Mouse (Mus musculus): Measurements from ENCODE around the gene Gm10309. TPM values are rescaled to one million over a fixed set of nuclear protein-coding genes. Genes with fewer than 3 reads are reported as not detected.
A peak's percentile ranks its signal among the peaks of the same experiment; 100 is the strongest.

Gm10309 gene
- total and polyA plus RNA-seq, 3 experiments: 0.17 to 0.53 TPM; not detected in 1

GRCm38 (mm10) chr17:86527298-86527697, 22.3 kb upstream of the Gm10309 start:
- H3K9me3 ChIP-seq (replicated peaks; ENCODE audit: low read length): no peaks in the 10 kb centered on the region
- in situ Hi-C loops (cut with MboI; ENCODE audit: low pct_ligation_motif_present, low pct_unique_long_range_greater_than_20kb, low sequenced_read_pairs): no loop called here
- dilution Hi-C loops (cut with MboI; ENCODE audit: extremely low pct_ligation_motif_present, extremely low pct_unique_long_range_greater_than_20kb, low sequenced_read_pairs): no loop called here

DNA sequence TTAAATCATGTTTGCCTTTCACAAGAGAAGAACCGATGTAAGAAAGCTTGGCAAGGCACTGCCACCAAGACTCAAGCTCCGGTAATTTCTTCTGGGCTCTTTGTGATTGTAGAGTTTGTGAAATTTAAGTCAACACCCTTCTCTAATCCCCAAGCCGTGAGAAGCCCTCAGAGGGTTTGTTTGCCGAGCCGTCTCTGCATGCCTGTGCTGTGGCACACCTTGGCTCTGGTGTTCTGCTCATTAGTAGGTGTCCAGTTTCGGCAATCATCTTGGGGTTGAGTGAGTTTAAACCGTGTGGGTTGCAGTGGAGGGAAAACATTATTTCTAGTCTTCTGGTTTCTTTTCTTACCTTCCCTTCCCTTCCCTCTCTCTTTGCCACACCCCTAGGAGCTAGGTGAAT, 21.0 kb upstream of the Gm10309 start:
- in situ Hi-C loops (cut with MboI; ENCODE audit: low pct_ligation_motif_present, low pct_unique_long_range_greater_than_20kb, low sequenced_read_pairs) (no loop called here), dilution Hi-C loops (cut with MboI; ENCODE audit: extremely low pct_ligation_motif_present, extremely low pct_unique_long_range_greater_than_20kb, low sequenced_read_pairs) (no loop called here)
- Histone ChIP-seq H3K27ac (ENCODE audit: insufficient read depth, low read depth) (no peak overlapping the region), H3K79me2 (replicated peaks; ENCODE audit: control insufficient read depth, extremely low read depth, insufficient read depth, poor library complexity, severe bottlenecking) (no peaks in the 10 kb centered on the region; the same call in 1 of the 2 replicates), H3K36me3 (replicated peaks in 1 of 2; ENCODE audit: control insufficient read depth in 1 of 2, insufficient read depth in 1 of 2, low read length in 1 of 2) (peaks cover 0 to 50% of the 10 kb centered on the region in 2 experiments), H3K4me2 (ENCODE audit: insufficient read depth, low read depth, poor library complexity, severe bottlenecking) (no peak overlapping the region), H3K9ac (ENCODE audit: insufficient read depth, low read depth) (no peak overlapping the region), H3K4me3 (replicated peaks in 1 of 3; ENCODE audit: low read depth in 2 of 3, low read length in 2 of 3, poor library complexity in 1 of 3) (no peak overlapping the region), H3K4me1 (ENCODE audit: control insufficient read depth in 1 of 2, insufficient read depth in 2 of 2) (peaks cover 6 to 40% of the 10 kb centered on the region in 2 experiments), H3K9me3 (replicated peaks; ENCODE audit: low read length) (no peaks in the 10 kb centered on the region), H3K27me3 (replicated peaks) (no peaks in the 10 kb centered on the region)
- no peak for TF ChIP-seq ETS1 (conservative IDR thresholded peaks at IDR 0.05; ENCODE audit: low read depth, low read length)
- no peak for TF ChIP-seq KAT2A (IDR thresholded peaks at IDR 0.05; ENCODE audit: insufficient replicate concordance, low read length)
- TF ChIP-seq SIN3A (IDR thresholded peaks at IDR 0.05; ENCODE audit: low read length): no peak
- TF ChIP-seq ZNF384 (IDR thresholded peaks at IDR 0.05; ENCODE audit: low read depth, low read length): no peak
- no peak for DNase-seq (ENCODE audit: extremely low read depth)

More at GRCm38 (mm10) chr17:86527298-86527697, 22.3 kb upstream of the Gm10309 start:
- H3K4me2 ChIP-seq (ENCODE audit: insufficient read depth, low read depth, poor library complexity, severe bottlenecking): no peak overlapping the region
- H3K36me3 ChIP-seq (replicated peaks in 1 of 2; ENCODE audit: control insufficient read depth in 1 of 2, insufficient read depth in 1 of 2, low read length in 1 of 2): peaks cover 0 to 45% of the 10 kb centered on the region in 2 experiments
- no peaks in the 10 kb centered on the region for H3K27me3 ChIP-seq (replicated peaks)
- TF ChIP-seq CTCF (conservative IDR thresholded peaks at IDR 0.05 in 1 of 2, IDR thresholded peaks at IDR 0.05 in 1 of 2; ENCODE audit: low read depth in 2 of 2, low read length in 2 of 2) (no peak), TBP (conservative IDR thresholded peaks at IDR 0.05; ENCODE audit: low read depth, low read length) (no peak), ZMIZ1 (IDR thresholded peaks at IDR 0.05; ENCODE audit: low read depth, low read length) (no peak), RCOR1 (conservative IDR thresholded peaks at IDR 0.05; ENCODE audit: low read depth, low read length) (peak; percentile 58; the same call in 1 of the 2 replicates), NRF1 (IDR thresholded peaks at IDR 0.05; ENCODE audit: low read depth, low read length) (no peak), MAX (IDR thresholded peaks at IDR 0.05; ENCODE audit: low read length) (peak; percentile 69), JUN (IDR thresholded peaks at IDR 0.05; ENCODE audit: insufficient read depth, low read depth, low read length) (no peak), USF2 (conservative IDR thresholded peaks at IDR 0.05; ENCODE audit: low read depth, low read length) (no peak), RAD21 (IDR thresholded peaks at IDR 0.05; ENCODE audit: low read depth, low read length) (no peak), NELFE (IDR thresholded peaks at IDR 0.05; ENCODE audit: low read depth, low read length) (no peak), SMC3 (IDR thresholded peaks at IDR 0.05; ENCODE audit: low read depth, low read length) (no peak), ZC3H11A (IDR thresholded peaks at IDR 0.05; ENCODE audit: low read depth, low read length) (no peak), PAX5 (IDR thresholded peaks at IDR 0.05; ENCODE audit: low read length) (no peak), ZKSCAN1 (IDR thresholded peaks at IDR 0.05; ENCODE audit: borderline replicate concordance, low read depth, low read length) (no peak), MAZ (IDR thresholded peaks at IDR 0.05; ENCODE audit: low read depth, low read length) (no peak), EP300 (IDR thresholded peaks at IDR 0.05; ENCODE audit: low read length) (peak; percentile 34; the same call in 1 of the 2 replicates), IRF4 (IDR thresholded peaks at IDR 0.05; ENCODE audit: low read depth, low read length) (no peak), MXI1 (IDR thresholded peaks at IDR 0.05; ENCODE audit: low read depth, low read length) (no peak), HCFC1 (IDR thresholded peaks at IDR 0.05; ENCODE audit: low read depth, low read length) (no peak), UBTF (IDR thresholded peaks at IDR 0.05; ENCODE audit: low read depth, low read length) (no peak), BHLHE40 (IDR thresholded peaks at IDR 0.05; ENCODE audit: low read depth, low read length) (peak; percentile 93), ELF1 (IDR thresholded peaks at IDR 0.05; ENCODE audit: low read depth, low read length) (peak; percentile 29; the same call in 1 of the 2 replicates), ETS1 (conservative IDR thresholded peaks at IDR 0.05; ENCODE audit: low read depth, low read length) (no peak; the same call in 1 of the 2 replicates), SIN3A (IDR thresholded peaks at IDR 0.05; ENCODE audit: low read length) (no peak; the same call in 1 of the 2 replicates), USF1 (IDR thresholded peaks at IDR 0.05; ENCODE audit: low read depth, low read length) (no peak), CHD1 (IDR thresholded peaks at IDR 0.05; ENCODE audit: low read depth, low read length) (no peak), JUND (conservative IDR thresholded peaks at IDR 0.05; ENCODE audit: low read depth, low read length) (no peak), KAT2A (IDR thresholded peaks at IDR 0.05; ENCODE audit: insufficient replicate concordance, low read length) (no peak), POLR2A (IDR thresholded peaks at IDR 0.05; ENCODE audit: low read depth, low read length) (no peak), E2F4 (IDR thresholded peaks at IDR 0.05; ENCODE audit: insufficient replicate concordance, low read depth, low read length) (no peak), POLR2AphosphoS2 (IDR thresholded peaks at IDR 0.05; ENCODE audit: low read depth, low read length) (no peak), MAFK (IDR thresholded peaks at IDR 0.05; ENCODE audit: insufficient replicate concordance, low read length) (no peak), TCF12 (IDR thresholded peaks at IDR 0.05; ENCODE audit: low read depth, low read length) (peak; percentile 58; the same call in 1 of the 2 replicates), GABPA (IDR thresholded peaks at IDR 0.05; ENCODE audit: insufficient replicate concordance, low read depth, low read length) (no peak), MEF2A (IDR thresholded peaks at IDR 0.05; ENCODE audit: borderline replicate concordance, low read depth, low read length) (peak; percentile 14; the same call in 1 of the 2 replicates), CHD2 (IDR thresholded peaks at IDR 0.05; ENCODE audit: low read length) (no peak), ZNF384 (IDR thresholded peaks at IDR 0.05; ENCODE audit: low read depth, low read length) (no peak), MYC (IDR thresholded peaks at IDR 0.05; ENCODE audit: low read depth, low read length) (peak; percentile 48; the same call in 1 of the 2 replicates)
- peak; percentile 51 for DNase-seq (ENCODE audit: extremely low read depth)
- H3K4me1 ChIP-seq (ENCODE audit: control insufficient read depth in 1 of 2, insufficient read depth in 2 of 2): peaks cover 6 to 49% of the 10 kb centered on the region in 2 experiments
- no peak overlapping the region for H3K9ac ChIP-seq (ENCODE audit: insufficient read depth, low read depth)
- no peaks in the 10 kb centered on the region; the same call in 1 of the 2 replicates for H3K79me2 ChIP-seq (replicated peaks; ENCODE audit: control insufficient read depth, extremely low read depth, insufficient read depth, poor library complexity, severe bottlenecking)
- H3K4me3 ChIP-seq (replicated peaks in 1 of 3; ENCODE audit: low read depth in 2 of 3, low read length in 2 of 3, poor library complexity in 1 of 3): no peak overlapping the region
- H3K27ac ChIP-seq (ENCODE audit: insufficient read depth, low read depth): no peak overlapping the region
